Mouse (Mus musculus) CH12.LX (cell line): ENCODE results near the gene Col25a1.

Experiments
- CHD1 ChIP-seq: IDR thresholded peaks from 2 replicates; pipeline ENCODE4 v1.6.1; 2012; ENCODE audit warnings: low read depth, low read length, improper control_type of control experiment, inconsistent platforms
- CTCF ChIP-seq, 2 experiments: IDR thresholded peaks in 1 of 2; conservative IDR thresholded peaks in 1 of 2; 2 replicates each; pipeline ENCODE4 v1.5.1; 2011 to 2012; ENCODE audit warnings: low read depth in 2 of 2, low read length in 2 of 2, improper control_type of control experiment in 1 of 2, inconsistent platforms in 1 of 2, mild to moderate bottlenecking in 1 of 2, moderate library complexity in 1 of 2
- EP300 ChIP-seq: IDR thresholded peaks from 2 replicates; pipeline ENCODE4 v1.6.1; 2011; ENCODE audit warnings: low read length, improper control_type of control experiment
- KAT2A ChIP-seq: IDR thresholded peaks from 2 replicates; pipeline ENCODE4 v1.6.1; 2012; ENCODE audit warnings: low read length, improper control_type of control experiment, inconsistent platforms; ENCODE audit not compliant: insufficient replicate concordance
- MAZ ChIP-seq: IDR thresholded peaks from 2 replicates; pipeline ENCODE4 v1.6.1; 2012; ENCODE audit warnings: low read depth, mild to moderate bottlenecking, inconsistent platforms, low read length, improper control_type of control experiment, moderate library complexity
- NRF1 ChIP-seq: IDR thresholded peaks from 2 replicates; pipeline ENCODE4 v1.6.1; 2014; ENCODE audit warnings: low read depth, mild to moderate bottlenecking, inconsistent platforms, low read length, improper control_type of control experiment, moderate library complexity
- POLR2A ChIP-seq: IDR thresholded peaks from 2 replicates; pipeline ENCODE4 v1.6.1; 2011; ENCODE audit warnings: low read depth, mild to moderate bottlenecking, improper control_type of control experiment, low read length
- USF1 ChIP-seq: IDR thresholded peaks from 2 replicates; pipeline ENCODE4 v1.6.1; 2014; ENCODE audit warnings: low read depth, mild to moderate bottlenecking, inconsistent platforms, low read length, improper control_type of control experiment
- ZC3H11A ChIP-seq: IDR thresholded peaks from 2 replicates; pipeline ENCODE4 v1.6.1; 2012; ENCODE audit warnings: low read depth, mild to moderate bottlenecking, inconsistent platforms, low read length, improper control_type of control experiment

GRCm38 (mm10) chr3:130337857-130338256, 206.6 kb downstream of the Col25a1 start:
- TF ChIP-seq CTCF (conservative IDR thresholded peaks at IDR 0.05 in 1 of 2, IDR thresholded peaks at IDR 0.05 in 1 of 2; ENCODE audit: low read depth in 2 of 2, low read length in 2 of 2) (no peak), MAZ (no peak), CHD1 (no peak), ZC3H11A (no peak), EP300 (no peak), KAT2A (no peak), USF1 (no peak), NRF1 (no peak), POLR2A (no peak)
